Mouse (Mus musculus) adrenal gland, postnatal 4 days (tissue): ENCODE measurements around the gene Lhpp. TPM values are rescaled to one million over a fixed set of nuclear protein-coding genes. Genes with fewer than 3 reads are reported as not detected.

Experiments
- DNase-seq, 2 experiments: peaks; one replicate each; pipeline ENCODE4 v3.0.0; 2021 to 2022; ENCODE audit warnings: low spot score in 2 of 2, mixed read lengths in 2 of 2
- total RNA-seq, 2 experiments: library from RNA; stranded (reverse); gene quantifications; 2 replicates each; pipeline ENCODE4 v1.2.3; 2021

Lhpp gene
- total RNA-seq, 2 experiments from 2014 or later = 18.7 to 18.9 TPM

- DNase-seq = no peak
Measured at GRCm38 (mm10) chr7:132733521-132733920, 123.1 kb downstream of the Lhpp start.

GRCm38 (mm10) chr7:132734222-132734621 lies 123.8 kb downstream of the Lhpp start:
- DNase-seq = no peak

- peak in 1 of 2 experiments; percentile 40 for DNase-seq
Measured at GRCm38 (mm10) chr7:132735145-132735544, 124.7 kb downstream of the Lhpp start.

GRCm38 (mm10) chr7:132736099-132736862 lies 125.8 kb downstream of the Lhpp start:
- no peak for DNase-seq

GRCm38 (mm10) chr7:132738844-132739243 lies 128.4 kb downstream of the Lhpp start:
- no peak for DNase-seq

DNA sequence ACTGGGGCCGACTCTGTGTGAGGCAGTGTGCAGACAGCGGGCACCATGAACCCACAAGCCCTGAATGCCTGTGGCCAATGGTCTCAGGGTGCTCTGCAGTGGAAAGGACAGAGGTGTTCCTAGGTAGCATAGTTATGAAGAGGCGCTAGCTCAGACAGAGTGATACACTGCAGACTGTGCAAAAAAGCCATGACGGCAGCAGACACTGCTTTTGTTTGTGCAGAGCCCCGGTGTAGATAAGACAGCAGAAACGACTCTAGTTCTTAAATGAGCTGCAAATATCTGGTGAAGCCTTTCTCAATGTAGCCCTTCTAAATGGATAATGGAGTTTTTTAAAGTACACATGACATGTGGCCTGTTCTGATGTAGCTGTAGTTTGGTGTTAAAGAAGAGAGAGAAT lies 129.4 kb downstream of the Lhpp start:
- DNase-seq = no peak

GRCm38 (mm10) chr7:132742912-132743311 lies 132.5 kb downstream of the Lhpp start:
- DNase-seq = no peak

- no peak for DNase-seq
Measured at GRCm38 (mm10) chr7:132747096-132747495, 136.7 kb downstream of the Lhpp start.

DNA sequence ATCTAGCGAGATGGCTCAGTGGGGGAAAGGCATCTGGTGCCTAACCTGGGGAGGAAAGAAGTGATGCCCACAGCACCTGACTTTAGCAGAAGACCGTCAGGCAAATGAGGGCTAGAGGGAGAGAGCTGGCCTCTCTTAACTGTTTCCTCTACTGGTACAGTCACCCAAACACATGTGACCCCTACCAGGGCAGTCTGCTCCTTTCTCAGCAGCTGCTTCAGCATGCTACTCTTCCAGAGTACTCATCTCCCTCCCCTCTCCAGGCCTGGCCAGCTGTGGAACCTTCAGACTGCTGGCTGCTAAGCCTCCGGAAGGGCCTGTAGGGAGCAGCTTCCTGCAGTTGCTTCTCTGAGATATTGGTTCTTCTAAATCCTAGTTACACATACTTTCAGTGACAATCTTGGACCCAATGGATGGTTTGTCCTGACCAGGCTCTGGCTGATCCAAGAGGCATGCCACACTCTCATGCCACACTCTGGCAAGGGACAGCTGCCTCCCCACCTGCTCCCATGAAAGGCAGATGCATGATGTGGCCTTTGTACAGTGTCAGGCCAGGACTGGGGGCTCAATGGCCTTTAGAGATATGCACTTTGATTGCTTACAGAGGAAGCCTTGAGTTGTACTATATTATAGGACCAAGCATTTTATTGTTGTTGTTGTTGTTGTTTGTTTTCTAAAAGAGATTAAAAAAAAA lies 137.8 kb downstream of the Lhpp start:
- DNase-seq = no peak

GRCm38 (mm10) chr7:132749504-132749903 lies 139.1 kb downstream of the Lhpp start:
- DNase-seq = no peak

- no peak for DNase-seq
Measured at GRCm38 (mm10) chr7:132751716-132752115, 141.3 kb downstream of the Lhpp start.

DNA sequence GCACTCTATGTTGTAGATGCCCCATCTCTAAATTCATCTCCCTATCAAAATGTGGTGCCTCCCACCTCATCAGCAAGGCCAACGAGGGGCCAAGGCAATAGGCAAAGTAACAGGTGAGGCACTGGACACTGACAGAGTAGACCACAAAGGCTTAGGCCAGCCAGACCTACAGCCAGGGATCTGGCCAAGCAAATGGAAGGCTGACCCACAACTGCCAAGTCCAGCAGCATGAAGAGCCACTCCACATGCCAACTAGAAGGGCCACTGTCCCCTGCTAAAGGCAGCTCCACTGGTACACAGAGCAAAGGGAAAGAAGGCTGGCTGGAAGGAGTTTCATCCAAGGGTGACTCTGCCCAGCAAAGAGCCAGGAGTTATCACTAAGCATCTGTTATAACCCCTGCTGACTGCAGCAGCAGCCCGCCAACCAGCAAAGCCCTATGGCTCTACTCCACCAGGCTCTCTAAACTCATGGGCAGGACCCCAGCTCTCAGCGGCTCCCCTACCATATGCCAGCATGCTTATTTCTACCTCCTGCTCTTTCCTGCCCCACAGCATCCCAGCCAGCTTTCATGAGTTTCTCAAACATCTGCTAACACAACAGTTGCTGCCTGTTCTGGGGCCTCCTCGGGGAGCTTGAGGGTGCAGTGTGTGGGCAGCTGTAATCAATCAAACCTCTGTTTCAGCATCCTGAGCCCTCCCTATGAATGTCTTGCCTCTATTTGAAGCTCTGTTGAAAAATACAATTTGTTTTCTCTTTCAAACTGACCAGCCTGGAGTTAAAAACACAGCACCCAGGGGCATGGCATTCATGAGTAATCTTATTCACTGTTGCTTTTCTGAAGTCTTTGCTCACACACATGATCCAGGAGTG lies 143.3 kb downstream of the Lhpp start:
- DNase-seq = no peak

- no peak for DNase-seq
Measured at GRCm38 (mm10) chr7:132754389-132754750, 143.9 kb downstream of the Lhpp start.

Other genes starting within 250 kb of the Lhpp start
- 10 to 100 TPM; 86.9 to 88.4 TPM for gene Oat, start 34.2 kb upstream of the Lhpp start, total RNA-seq
- gene Nkx1-2, start 11.0 kb upstream of the Lhpp start, total RNA-seq = not detected
- 10 to 100 TPM; 69.7 to 74.4 TPM for gene Fam53b, start 203.2 kb downstream of the Lhpp start, total RNA-seq
- 10 to 100 TPM; 36.0 to 36.2 TPM for gene Eef1akmt2, start 242.0 kb downstream of the Lhpp start, total RNA-seq
- 10 to 100 TPM; 39.4 to 42.2 TPM for gene Abraxas2, start 248.6 kb downstream of the Lhpp start, total RNA-seq